Mouse (Mus musculus): ENCODE measurements around the gene Zfp961. TPM values are rescaled to one million over a fixed set of nuclear protein-coding genes. Genes with fewer than 3 reads are reported as not detected.
"Not testable (repeated sequence)": the region's sequence is repeated elsewhere in the genome, so short reads cannot be mapped to it uniquely, and the experiment has no call there.

Zfp961 gene
- polyA plus RNA-seq (2014; fragmentation: Nextera tagmentation; extraction: Ambion mirVana) = 22.3 and 27.4 TPM in 2 replicates

DNA sequence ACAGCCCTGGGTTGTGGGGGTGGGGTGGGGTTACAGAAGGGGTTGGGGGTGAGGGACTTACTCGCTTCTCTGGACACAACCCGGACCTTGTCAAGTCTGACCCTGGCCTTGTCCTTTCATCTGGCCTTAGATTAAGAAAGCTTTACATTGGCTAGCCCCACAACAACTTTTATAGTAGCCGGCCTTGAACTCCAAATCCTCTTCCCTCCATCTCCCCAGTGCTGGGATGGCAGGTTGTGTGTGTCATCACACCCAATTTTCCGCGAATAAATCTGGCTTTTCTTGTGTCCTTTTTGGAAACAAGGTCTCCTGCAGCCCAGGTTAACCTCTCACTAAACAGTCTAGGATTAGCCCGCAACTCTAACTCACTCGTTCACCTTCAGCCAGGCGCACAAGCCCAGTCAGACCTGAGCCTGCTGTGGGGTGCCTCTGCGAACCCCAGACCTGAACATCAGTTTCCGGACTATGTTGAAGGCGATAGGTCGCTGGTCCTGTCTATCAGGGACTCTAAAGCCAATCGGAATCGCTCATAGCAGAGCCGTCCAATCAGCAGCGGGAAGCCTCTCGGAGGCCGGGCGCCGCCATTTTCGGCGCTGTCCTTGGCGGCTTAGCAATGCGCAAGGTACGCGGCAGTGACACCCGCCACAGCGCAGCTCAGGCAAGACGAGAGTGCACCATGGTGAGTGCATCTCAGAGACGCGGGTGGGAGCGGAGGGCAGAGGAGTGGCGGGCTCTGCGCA, at the start of gene Zfp961:
Gene Zfp961, plus strand, starts transcription at position 557 of the 740 bp plus-strand sequence.
- Histone ChIP-seq H3K4me3 (ENCODE audit: low read depth, low read length) (peak within 1 kb of the TSS; percentile 74), H3K27me3 (ENCODE audit: control insufficient read depth, insufficient read depth, low read length) (no peaks in the 10 kb centered on the region), H3K27ac (ENCODE audit: low read length) (peak within 1 kb of the TSS; percentile 81), H3K4me1 (ENCODE audit: control insufficient read depth, insufficient read depth, low read length) (0 out of 2 replicates have a peak, but pooled peaks cover 2% of the 10 kb centered on the region), H3K36me3 (ENCODE audit: control insufficient read depth, insufficient read depth, low read length) (no peaks in the 10 kb centered on the region), H3K4me2 (replicated peaks; ENCODE audit: low read depth, low read length) (peak within 1 kb of the TSS; percentile 71), H3K9me3 (ENCODE audit: control insufficient read depth, low read depth, low read length) (peaks cover 8% of the 10 kb centered on the region; the same call in 1 of the 2 replicates), H3K9ac (replicated peaks; ENCODE audit: low read depth, low read length) (peak within 1 kb of the TSS; percentile 85)
- WGBS = 3% methylated on average over 34 of the region's 34 CpGs
- peak; percentile 100 for ATAC-seq (ENCODE audit: insufficient number of reproducible peaks, insufficient read depth, low FRiP score, low read depth)

DNA sequence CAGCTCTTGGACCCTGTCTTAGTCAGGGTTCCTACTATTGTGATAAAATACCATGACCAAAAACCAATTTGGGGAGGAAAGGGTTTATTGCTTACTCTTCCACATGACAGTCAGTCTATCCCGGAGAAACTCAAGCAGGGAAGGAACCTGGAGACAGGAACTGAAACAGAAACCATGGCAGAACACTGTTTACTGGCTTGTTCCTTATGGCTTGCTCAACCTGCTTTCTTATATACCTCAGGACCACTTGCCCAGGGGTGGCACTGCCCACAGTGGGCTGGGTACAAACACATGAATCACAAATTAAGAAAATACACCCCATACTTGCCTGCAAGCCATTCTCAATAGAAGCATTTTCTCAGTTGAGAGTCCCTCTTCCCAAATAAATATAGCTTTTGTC, 47.8 kb upstream of the Zfp961 start:
- H3K4me1 ChIP-seq (ENCODE audit: control insufficient read depth, insufficient read depth, low read length); ATAC-seq (ENCODE audit: insufficient number of reproducible peaks, insufficient read depth, low FRiP score, low read depth); H3K4me3 ChIP-seq (ENCODE audit: low read depth, low read length); H3K27ac ChIP-seq (ENCODE audit: low read length); H3K9ac ChIP-seq (replicated peaks; ENCODE audit: low read depth, low read length); H3K9me3 ChIP-seq (ENCODE audit: control insufficient read depth, low read depth, low read length); H3K4me2 ChIP-seq (replicated peaks; ENCODE audit: low read depth, low read length); H3K27me3 ChIP-seq (ENCODE audit: control insufficient read depth, insufficient read depth, low read length); H3K36me3 ChIP-seq (ENCODE audit: control insufficient read depth, insufficient read depth, low read length): not testable (repeated sequence)
- WGBS = 70% methylated on average over 1 of the region's 1 CpGs

DNA sequence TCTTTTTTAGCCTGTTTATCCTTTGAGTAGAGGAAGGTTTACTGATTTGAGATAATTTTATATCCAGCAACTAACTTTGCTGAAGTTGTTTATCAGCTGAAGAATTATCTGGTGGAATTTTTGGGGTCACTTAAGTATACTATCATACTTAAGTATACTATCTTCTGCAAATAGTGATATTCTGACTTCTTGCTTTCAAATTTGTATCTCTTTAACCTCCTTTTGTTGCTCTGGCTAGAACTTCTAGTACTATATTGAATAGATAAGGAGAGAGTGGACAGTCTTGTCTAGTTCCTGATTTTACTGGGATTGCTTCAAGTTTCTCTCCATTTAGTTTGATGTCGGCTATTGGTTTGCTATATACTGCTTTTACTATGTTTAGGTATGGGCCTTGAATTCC, 44.0 kb upstream of the Zfp961 start:
- Histone ChIP-seq H3K36me3 (ENCODE audit: control insufficient read depth, insufficient read depth, low read length) (no peaks in the 10 kb centered on the region), H3K9ac (replicated peaks; ENCODE audit: low read depth, low read length) (no peak overlapping the region), H3K27ac (ENCODE audit: low read length) (no peak overlapping the region), H3K4me1 (ENCODE audit: control insufficient read depth, insufficient read depth, low read length) (no peaks in the 10 kb centered on the region), H3K9me3 (ENCODE audit: control insufficient read depth, low read depth, low read length) (peaks cover 6% of the 10 kb centered on the region; the same call in 1 of the 2 replicates), H3K4me3 (ENCODE audit: low read depth, low read length) (no peak overlapping the region), H3K4me2 (replicated peaks; ENCODE audit: low read depth, low read length) (no peak overlapping the region), H3K27me3 (ENCODE audit: control insufficient read depth, insufficient read depth, low read length) (no peaks in the 10 kb centered on the region)
- no peak for ATAC-seq (ENCODE audit: insufficient number of reproducible peaks, insufficient read depth, low FRiP score, low read depth)
- WGBS = 88% methylated on average over 1 of the region's 1 CpGs

DNA sequence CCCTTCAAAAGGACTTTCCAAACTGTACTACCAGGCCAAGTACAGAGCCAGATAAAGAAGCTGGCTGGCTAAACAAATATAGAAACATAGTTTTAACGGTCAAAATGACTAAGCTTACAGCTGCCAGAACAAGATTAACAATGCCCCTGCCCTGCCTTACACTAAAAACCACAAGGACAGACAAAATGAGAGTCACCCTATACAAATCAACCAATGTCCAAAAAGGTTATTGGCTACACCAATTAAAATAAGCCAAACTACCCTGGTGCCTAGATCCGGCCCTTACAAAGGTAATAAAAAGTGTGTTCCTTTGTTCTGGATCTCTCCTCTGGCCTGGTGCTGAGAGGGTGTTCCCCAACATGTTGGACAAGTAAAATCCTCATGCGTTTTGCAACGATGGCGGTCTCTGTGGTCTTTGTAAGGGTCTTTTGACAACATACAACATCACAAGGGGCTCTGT, 43.0 kb upstream of the Zfp961 start:
- H3K36me3 ChIP-seq (ENCODE audit: control insufficient read depth, insufficient read depth, low read length) = no peaks in the 10 kb centered on the region
- peak overlapping the region; percentile 70; the same call in 1 of the 2 replicates for H3K9ac ChIP-seq (replicated peaks; ENCODE audit: low read depth, low read length)
- peak overlapping the region; percentile 50 for H3K4me2 ChIP-seq (replicated peaks; ENCODE audit: low read depth, low read length)
- H3K4me1 ChIP-seq (ENCODE audit: control insufficient read depth, insufficient read depth, low read length) = no peaks in the 10 kb centered on the region
- peaks cover 6% of the 10 kb centered on the region; the same call in 1 of the 2 replicates for H3K9me3 ChIP-seq (ENCODE audit: control insufficient read depth, low read depth, low read length)
- no peak for ATAC-seq (ENCODE audit: insufficient number of reproducible peaks, insufficient read depth, low FRiP score, low read depth)
- no peaks in the 10 kb centered on the region for H3K27me3 ChIP-seq (ENCODE audit: control insufficient read depth, insufficient read depth, low read length)
- peak overlapping the region; percentile 94; the same call in 1 of the 2 replicates for H3K27ac ChIP-seq (ENCODE audit: low read length)
- H3K4me3 ChIP-seq (ENCODE audit: low read depth, low read length) = peak overlapping the region; percentile 55
- WGBS = 94% methylated on average over 5 of the region's 5 CpGs

DNA sequence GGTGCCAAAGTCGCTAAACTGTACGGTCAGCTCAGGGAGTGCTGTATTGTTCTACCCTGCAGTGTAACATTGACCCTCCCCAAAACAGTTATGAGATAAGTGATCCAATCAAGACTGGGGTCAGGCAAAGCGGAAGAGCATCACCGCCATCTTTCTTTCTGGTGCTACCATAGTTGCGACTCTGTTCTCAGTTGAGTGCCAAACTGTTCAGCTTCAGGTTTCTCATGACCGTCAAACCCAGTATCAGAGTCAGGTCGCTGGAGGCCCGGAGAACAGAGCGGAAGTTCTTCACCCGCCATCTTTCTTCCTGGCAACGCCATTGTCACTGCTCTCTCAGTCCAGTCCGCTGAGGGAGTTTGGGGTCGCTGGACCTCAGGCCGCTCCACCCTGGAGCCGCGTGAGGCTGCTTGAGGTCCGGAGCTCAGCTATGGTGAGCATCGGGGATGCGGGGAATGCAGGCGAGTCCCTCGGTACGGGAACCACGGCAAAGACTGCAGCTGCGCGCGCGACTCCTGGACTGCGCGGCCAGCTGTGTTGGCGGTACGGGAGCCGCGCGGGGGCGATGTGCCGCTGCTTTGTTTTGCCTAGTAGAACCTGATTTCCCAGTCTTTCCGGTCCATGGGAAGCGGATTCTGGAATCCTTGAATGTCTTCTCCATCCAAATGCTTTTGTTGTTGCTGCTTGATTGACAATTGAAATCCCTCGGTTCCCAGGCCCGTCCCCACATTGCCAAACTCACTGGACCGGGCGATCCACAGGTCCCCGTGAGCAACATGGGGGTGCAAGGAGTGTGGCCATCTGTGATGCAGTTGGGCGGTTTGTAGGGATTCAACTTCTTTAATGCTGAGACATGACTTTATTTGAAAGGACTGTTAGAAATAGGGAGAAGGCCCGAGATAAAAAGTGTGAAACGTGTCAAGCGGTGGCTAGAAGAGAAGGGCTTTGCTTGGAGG, 42.3 kb upstream of the Zfp961 start, which contains the start of the genes Zfp882 and Zfp617:
Gene Zfp882, plus strand, starts transcription at position 300 of the 953 bp plus-strand sequence.
Gene Zfp617, plus strand, starts transcription at position 327 of the 953 bp plus-strand sequence.
- Histone ChIP-seq H3K27ac (ENCODE audit: low read length) (peak within 1 kb of the TSS; percentile 94), H3K4me3 (ENCODE audit: low read depth, low read length) (peak within 1 kb of the TSS; percentile 55), H3K4me2 (replicated peaks; ENCODE audit: low read depth, low read length) (peak within 1 kb of the TSS; percentile 50), H3K9me3 (ENCODE audit: control insufficient read depth, low read depth, low read length) (peaks cover 6% of the 10 kb centered on the region; the same call in 1 of the 2 replicates), H3K36me3 (ENCODE audit: control insufficient read depth, insufficient read depth, low read length) (no peaks in the 10 kb centered on the region), H3K27me3 (ENCODE audit: control insufficient read depth, insufficient read depth, low read length) (no peaks in the 10 kb centered on the region), H3K9ac (replicated peaks; ENCODE audit: low read depth, low read length) (peak within 1 kb of the TSS; percentile 70), H3K4me1 (ENCODE audit: control insufficient read depth, insufficient read depth, low read length) (no peaks in the 10 kb centered on the region)
- 6% methylated on average over 47 of the region's 47 CpGs for WGBS
- ATAC-seq (ENCODE audit: insufficient number of reproducible peaks, insufficient read depth, low FRiP score, low read depth) = peak; percentile 93

DNA sequence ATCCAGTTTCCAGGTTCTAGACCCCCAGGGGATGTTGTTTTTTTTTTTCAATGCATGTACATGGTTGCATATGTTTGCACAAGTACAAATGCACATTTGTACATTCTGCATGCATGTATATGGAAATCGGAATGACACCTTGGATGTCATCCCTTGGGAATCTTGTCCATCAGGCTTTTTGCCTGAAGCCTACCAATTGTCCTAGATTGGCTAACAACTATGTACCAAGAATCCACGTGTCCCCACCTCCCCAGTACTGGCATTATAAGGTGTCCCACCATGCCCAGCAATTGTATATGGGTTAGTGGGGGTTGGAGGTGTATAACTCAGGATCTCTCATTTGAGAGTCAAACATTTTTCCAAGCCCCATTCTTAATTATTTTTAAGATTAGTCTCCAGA, 38.6 kb upstream of the Zfp961 start:
- Histone ChIP-seq H3K4me1 (ENCODE audit: control insufficient read depth, insufficient read depth, low read length) (no peaks in the 10 kb centered on the region), H3K36me3 (ENCODE audit: control insufficient read depth, insufficient read depth, low read length) (peaks cover 3% of the 10 kb centered on the region; the same call in 1 of the 2 replicates), H3K9ac (replicated peaks; ENCODE audit: low read depth, low read length) (no peak overlapping the region), H3K4me3 (ENCODE audit: low read depth, low read length) (no peak overlapping the region), H3K4me2 (replicated peaks; ENCODE audit: low read depth, low read length) (no peak overlapping the region), H3K27me3 (ENCODE audit: control insufficient read depth, insufficient read depth, low read length) (no peaks in the 10 kb centered on the region), H3K27ac (ENCODE audit: low read length) (no peak overlapping the region), H3K9me3 (ENCODE audit: control insufficient read depth, low read depth, low read length) (peaks cover 6% of the 10 kb centered on the region; the same call in 1 of the 2 replicates)
- WGBS = 86% methylated on average over 2 of the region's 2 CpGs
- no peak for ATAC-seq (ENCODE audit: insufficient number of reproducible peaks, insufficient read depth, low FRiP score, low read depth)

DNA sequence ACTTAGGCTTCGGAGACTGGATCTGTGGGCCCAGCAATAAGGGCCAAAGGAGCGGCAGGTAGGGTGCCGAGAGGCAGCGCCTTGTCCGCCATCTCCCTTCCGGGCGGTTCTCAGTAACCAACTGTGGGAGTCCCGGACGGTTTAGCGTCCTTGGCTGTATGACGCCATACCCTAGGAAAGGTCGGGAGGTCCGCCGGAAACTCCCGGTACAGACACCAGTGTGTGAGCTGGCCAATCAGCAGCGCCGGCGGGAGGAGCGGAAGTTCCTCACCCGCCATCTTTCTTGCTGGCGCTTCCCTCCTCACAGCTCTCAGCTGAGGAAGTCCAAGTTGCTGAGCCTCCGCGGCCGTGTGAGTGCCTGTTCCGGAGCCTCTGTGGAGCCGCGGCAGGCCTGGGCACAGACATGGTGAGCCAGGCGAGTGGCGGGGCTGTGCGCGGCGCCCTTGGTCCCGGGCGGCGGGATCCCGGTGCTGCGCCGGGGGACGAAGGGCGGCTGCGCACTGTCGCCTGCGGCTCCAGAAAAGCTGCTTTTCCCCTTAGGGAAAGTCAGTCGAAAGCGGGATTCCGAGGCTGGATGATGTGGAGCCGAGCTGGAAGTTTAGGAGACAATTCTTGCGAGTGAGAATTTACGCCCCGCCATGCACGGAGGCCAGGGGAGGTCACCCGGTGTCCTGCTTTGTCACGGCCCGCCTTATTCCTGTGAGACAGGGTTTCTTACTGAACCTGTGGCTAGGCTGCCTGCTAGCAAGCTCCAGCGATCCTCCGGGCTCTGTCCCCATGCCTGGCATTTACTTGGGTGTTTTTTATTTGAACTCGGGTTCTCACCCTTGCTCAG, 28.1 kb upstream of the Zfp961 start:
- Histone ChIP-seq H3K36me3 (ENCODE audit: control insufficient read depth, insufficient read depth, low read length) (no peaks in the 10 kb centered on the region), H3K9me3 (ENCODE audit: control insufficient read depth, low read depth, low read length) (no peaks in the 10 kb centered on the region), H3K4me3 (ENCODE audit: low read depth, low read length) (peak overlapping the region; percentile 82), H3K9ac (replicated peaks; ENCODE audit: low read depth, low read length) (peak overlapping the region; percentile 95), H3K4me1 (ENCODE audit: control insufficient read depth, insufficient read depth, low read length) (no peaks in the 10 kb centered on the region), H3K27me3 (ENCODE audit: control insufficient read depth, insufficient read depth, low read length) (no peaks in the 10 kb centered on the region), H3K27ac (ENCODE audit: low read length) (peak overlapping the region; percentile 98), H3K4me2 (replicated peaks; ENCODE audit: low read depth, low read length) (peak overlapping the region; percentile 46)
- peak; percentile 99 for ATAC-seq (ENCODE audit: insufficient number of reproducible peaks, insufficient read depth, low FRiP score, low read depth)
- WGBS = under 1% methylated on average over 57 of the region's 57 CpGs
